Mouse (Mus musculus) midbrain, embryonic 16.5 days (tissue): ENCODE measurements at regions not wholly inside any gene's neighbourhood (a gene's known extent, or its start where the extent isn't known, plus 50 kb on each side); places are given as distances from the start of the nearest gene placed in this dataset.

Experiments used
- ATAC-seq: fragments of 200-750 bp; cut with Nextera tagmentation; 2 replicates; pipeline ENCODE4 v1.8.0; 2017; ENCODE audit warnings: moderate TSS enrichment
- H3K27ac ChIP-seq: fragments of 300-500 bp; sonication (generic); 2 replicates; pipeline ENCODE4 v1.5.1; 2014; ENCODE audit warnings: mild to moderate bottlenecking, low read length, mixed read lengths
- H3K27me3 ChIP-seq: fragments of 300-500 bp; sonication (generic); 2 replicates; pipeline ENCODE4 v1.6.1; 2014; ENCODE audit warnings: low read depth, low read length, mixed read lengths; ENCODE audit not compliant: control insufficient read depth, insufficient read depth
- H3K36me3 ChIP-seq: fragments of 300-500 bp; sonication (generic); 2 replicates; pipeline ENCODE4 v1.6.1; 2014; ENCODE audit warnings: mild to moderate bottlenecking, low read length, moderate library complexity, mixed read lengths; ENCODE audit not compliant: control insufficient read depth, insufficient read depth
- H3K4me1 ChIP-seq: fragments of 300-500 bp; sonication (generic); 2 replicates; pipeline ENCODE4 v1.6.1; 2014; ENCODE audit warnings: mild to moderate bottlenecking, low read length, mixed read lengths; ENCODE audit not compliant: control insufficient read depth, insufficient read depth
- H3K4me2 ChIP-seq: fragments of 300-500 bp; sonication (generic); 2 replicates; pipeline ENCODE4 v1.6.1; 2014; ENCODE audit warnings: mild to moderate bottlenecking, low read length, mixed read lengths
- H3K4me3 ChIP-seq: fragments of 300-500 bp; sonication (generic); 2 replicates; pipeline ENCODE4 v1.5.1; 2014; ENCODE audit warnings: low read depth, mild to moderate bottlenecking, low read length, moderate library complexity, mixed read lengths
- H3K9ac ChIP-seq: fragments of 300-500 bp; sonication (generic); 2 replicates; pipeline ENCODE4 v1.6.1; 2014; ENCODE audit warnings: low read depth, low read length, mixed read lengths
- H3K9me3 ChIP-seq: fragments of 300-500 bp; sonication (generic); replicated peaks from 2 replicates; pipeline ENCODE4 v1.6.1; 2014; ENCODE audit warnings: mild to moderate bottlenecking, low read length, mixed read lengths; ENCODE audit not compliant: control insufficient read depth, poor library complexity, severe bottlenecking
- WGBS: fragments of 180-500 bp; shearing (Covaris S2); extraction: QIAGEN DNeasy Blood & Tissue Kit; methylation state at CpG from one replicate; pipeline ENCODE4 v1.1.7; 2014; 5-methylcytosine and 5-hydroxymethylcytosine counted together

DNA sequence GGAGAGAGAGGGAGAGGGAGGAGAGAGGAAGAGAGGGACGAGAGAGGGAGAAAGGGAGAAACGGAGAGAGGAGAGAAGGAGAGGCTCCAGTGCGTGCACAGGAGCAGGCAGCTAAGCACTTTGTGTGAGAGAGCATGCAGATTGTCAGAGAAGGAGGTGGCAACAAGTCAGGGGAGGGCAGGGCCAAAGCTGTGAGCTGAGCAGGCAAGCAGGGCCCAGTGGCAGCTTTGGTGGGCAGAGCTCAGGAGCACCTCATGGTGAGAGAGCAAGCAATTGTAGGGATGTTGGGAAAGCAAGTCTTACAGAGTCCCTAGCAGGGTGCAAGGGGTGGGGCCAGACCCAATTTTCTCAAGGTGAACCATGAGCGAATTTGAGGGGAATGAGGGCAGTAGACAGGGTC, 234.3 kb upstream of the Hey2 start:
- Histone ChIP-seq H3K4me2 (no peak overlapping the region), H3K9me3 (no peaks in the 10 kb centered on the region), H3K9ac (no peak overlapping the region), H3K36me3 (no peaks in the 10 kb centered on the region), H3K27ac (no peak overlapping the region), H3K4me3 (no peak overlapping the region), H3K4me1 (no peaks in the 10 kb centered on the region), H3K27me3 (no peaks in the 10 kb centered on the region)
- 22% methylated on average over 4 of the region's 4 CpGs for WGBS
- ATAC-seq = no peak

DNA sequence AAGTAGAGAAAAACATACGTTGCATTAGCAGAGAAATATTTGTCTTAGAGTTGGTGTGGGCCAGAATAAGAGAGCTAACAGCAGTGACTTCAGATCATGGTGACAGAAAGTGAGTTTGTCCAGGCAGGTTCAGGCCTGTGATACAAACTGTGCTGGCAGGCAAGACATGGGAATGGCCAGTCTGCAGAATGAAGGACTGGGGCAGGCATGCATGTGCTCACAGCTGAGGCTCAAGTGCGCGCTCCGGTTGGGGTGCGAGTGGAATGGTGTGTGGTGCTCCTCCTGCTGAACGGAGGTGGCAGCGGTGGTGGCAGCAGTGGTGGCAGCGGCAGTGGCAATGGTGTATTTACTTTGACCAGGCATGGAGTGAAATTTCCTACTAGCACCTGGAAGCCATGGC, 233.8 kb upstream of the Hey2 start:
- WGBS = 66% methylated on average over 8 of the region's 8 CpGs
- no peak overlapping the region for H3K4me2 ChIP-seq
- no peaks in the 10 kb centered on the region for H3K4me1 ChIP-seq
- no peak overlapping the region for H3K9ac ChIP-seq
- H3K4me3 ChIP-seq = no peak overlapping the region
- no peak for ATAC-seq
- no peaks in the 10 kb centered on the region for H3K27me3 ChIP-seq
- H3K27ac ChIP-seq = no peak overlapping the region
- no peaks in the 10 kb centered on the region for H3K36me3 ChIP-seq
- no peaks in the 10 kb centered on the region for H3K9me3 ChIP-seq

GRCm38 (mm10) chr10:31074004-31074645, 231.5 kb upstream of the Hey2 start:
- no peak for ATAC-seq
- H3K27me3 ChIP-seq = no peaks in the 10 kb centered on the region
- no peaks in the 10 kb centered on the region for H3K9me3 ChIP-seq
- 70% methylated on average over 4 of the region's 4 CpGs for WGBS
- H3K27ac ChIP-seq = no peak overlapping the region
- H3K4me3 ChIP-seq = no peak overlapping the region
- H3K36me3 ChIP-seq = no peaks in the 10 kb centered on the region
- no peak overlapping the region for H3K4me2 ChIP-seq
- H3K9ac ChIP-seq = no peak overlapping the region
- H3K4me1 ChIP-seq = no peaks in the 10 kb centered on the region

GRCm38 (mm10) chr10:31068668-31069223, 226.1 kb upstream of the Hey2 start:
- H3K4me1 ChIP-seq = no peaks in the 10 kb centered on the region
- no peak overlapping the region for H3K27ac ChIP-seq
- H3K9me3 ChIP-seq = no peaks in the 10 kb centered on the region
- H3K4me3 ChIP-seq = no peak overlapping the region
- ATAC-seq = no peak
- H3K27me3 ChIP-seq = no peaks in the 10 kb centered on the region
- no peak overlapping the region for H3K4me2 ChIP-seq
- H3K9ac ChIP-seq = no peak overlapping the region
- H3K36me3 ChIP-seq = no peaks in the 10 kb centered on the region

DNA sequence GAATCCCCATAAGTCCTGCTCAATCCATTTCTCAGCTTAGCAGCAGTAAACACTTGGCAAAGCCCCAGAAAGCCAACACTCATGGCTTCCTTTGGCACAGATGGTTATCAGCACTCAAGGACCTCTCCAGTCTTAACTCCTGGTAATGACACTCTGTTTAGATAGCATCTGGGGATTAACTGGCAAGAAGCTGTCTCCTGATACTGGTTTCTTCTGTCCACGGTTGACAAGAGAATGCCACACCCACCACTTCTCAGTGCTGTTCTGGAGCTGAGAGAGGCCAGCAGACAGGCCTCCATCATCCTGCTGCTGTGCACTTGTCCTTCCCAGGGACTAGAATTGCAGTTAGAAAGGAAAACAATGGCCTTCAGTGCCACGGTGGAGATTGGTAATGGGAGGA, 220.1 kb upstream of the Hey2 start:
- WGBS = 40% methylated on average over 2 of the region's 2 CpGs
- H3K4me3 ChIP-seq = no peak overlapping the region
- no peak for ATAC-seq
- no peak overlapping the region for H3K4me2 ChIP-seq
- no peaks in the 10 kb centered on the region for H3K27me3 ChIP-seq
- no peaks in the 10 kb centered on the region for H3K9me3 ChIP-seq
- no peaks in the 10 kb centered on the region for H3K36me3 ChIP-seq
- H3K9ac ChIP-seq = no peak overlapping the region
- no peak overlapping the region for H3K27ac ChIP-seq
- no peaks in the 10 kb centered on the region for H3K4me1 ChIP-seq

DNA sequence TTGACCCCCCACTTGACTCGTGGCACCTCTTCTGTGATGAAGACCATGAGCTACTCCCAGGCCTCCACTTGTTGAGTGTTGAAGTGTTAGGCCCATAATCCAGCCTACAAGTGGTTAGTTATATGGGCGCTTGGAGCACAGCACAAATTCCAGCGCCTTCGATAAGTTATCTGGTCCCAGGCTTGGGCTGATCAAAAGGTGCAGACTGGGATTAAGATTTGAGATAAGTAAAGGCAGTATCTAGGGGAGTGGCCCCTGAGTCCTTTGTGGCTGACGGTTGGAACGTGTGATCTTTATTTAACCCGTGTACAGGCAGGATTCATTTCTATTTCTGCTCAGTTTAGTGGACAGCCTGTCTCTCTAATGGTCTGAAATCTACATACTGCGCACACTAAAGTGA, 210.7 kb upstream of the Hey2 start:
- WGBS = 87% methylated on average over 8 of the region's 8 CpGs
- no peak for ATAC-seq
- no peaks in the 10 kb centered on the region for H3K36me3 ChIP-seq

GRCm38 (mm10) chr10:31051222-31051621, 208.6 kb upstream of the Hey2 start:
- Histone ChIP-seq H3K4me1 (no peaks in the 10 kb centered on the region), H3K36me3 (no peaks in the 10 kb centered on the region), H3K9ac (no peak overlapping the region), H3K27me3 (no peaks in the 10 kb centered on the region), H3K4me2 (no peak overlapping the region), H3K27ac (no peak overlapping the region), H3K9me3 (no peaks in the 10 kb centered on the region), H3K4me3 (no peak overlapping the region)
- 90% methylated on average over 1 of the region's 1 CpGs for WGBS
- no peak for ATAC-seq

More for the DNA sequence above, 210.7 kb upstream of the Hey2 start:
- H3K9ac ChIP-seq = no peak overlapping the region
- no peak overlapping the region for H3K4me2 ChIP-seq
- H3K9me3 ChIP-seq = no peaks in the 10 kb centered on the region
- no peak overlapping the region for H3K27ac ChIP-seq
- no peak overlapping the region for H3K4me3 ChIP-seq
- H3K27me3 ChIP-seq = no peaks in the 10 kb centered on the region
- H3K4me1 ChIP-seq = no peaks in the 10 kb centered on the region

DNA sequence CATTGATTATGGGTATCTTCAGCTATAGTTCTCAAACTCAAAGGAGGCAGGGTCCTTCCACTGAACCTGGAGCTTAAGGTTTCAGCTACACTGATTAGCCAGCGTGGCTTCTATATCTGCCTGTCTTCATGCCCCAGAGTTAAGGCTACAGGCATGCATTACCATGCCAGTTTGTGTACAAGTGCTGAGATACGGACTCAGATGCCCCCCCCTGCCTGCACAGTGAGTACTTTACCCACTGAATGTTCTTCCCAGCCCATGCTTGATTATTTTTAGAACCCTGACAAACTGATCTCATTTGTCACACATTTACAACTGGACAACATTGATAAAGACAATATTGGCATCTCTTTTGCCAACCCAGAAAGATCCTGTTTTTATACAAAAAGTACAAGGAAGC, 206.8 kb upstream of the Hey2 start:
- Histone ChIP-seq H3K4me3 (no peak overlapping the region), H3K4me1 (no peaks in the 10 kb centered on the region), H3K9ac (no peak overlapping the region), H3K36me3 (no peaks in the 10 kb centered on the region), H3K27me3 (no peaks in the 10 kb centered on the region), H3K4me2 (no peak overlapping the region), H3K9me3 (no peaks in the 10 kb centered on the region), H3K27ac (no peak overlapping the region)
- 80% methylated on average over 2 of the region's 2 CpGs for WGBS
- ATAC-seq = no peak

DNA sequence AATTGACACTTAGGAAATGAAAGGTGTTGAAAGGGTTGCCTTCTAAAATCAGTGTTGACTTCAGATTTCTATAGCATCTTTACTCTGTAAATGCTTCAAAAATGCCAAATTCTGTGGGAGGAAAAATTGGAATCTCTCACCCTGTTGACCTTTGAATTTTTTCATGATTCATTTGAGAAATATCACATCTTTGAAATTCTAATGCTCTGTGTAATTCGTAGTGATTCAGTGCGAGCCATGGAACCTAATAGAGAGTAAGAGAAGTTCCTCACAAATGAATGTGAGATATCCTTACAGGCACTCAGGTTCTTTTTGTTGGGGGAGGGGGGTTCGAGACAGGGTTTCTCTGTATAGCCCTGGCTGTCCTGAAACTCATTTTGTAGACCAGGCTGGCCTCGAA, 193.0 kb upstream of the Hey2 start:
- H3K4me2 ChIP-seq = no peak overlapping the region
- no peak for ATAC-seq
- no peak overlapping the region for H3K27ac ChIP-seq
- H3K4me1 ChIP-seq = no peaks in the 10 kb centered on the region
- H3K36me3 ChIP-seq = no peaks in the 10 kb centered on the region
- no peaks in the 10 kb centered on the region for H3K9me3 ChIP-seq
- no peak overlapping the region for H3K9ac ChIP-seq
- H3K4me3 ChIP-seq = no peak overlapping the region
- no peaks in the 10 kb centered on the region for H3K27me3 ChIP-seq
- WGBS = 85% methylated on average over 4 of the region's 4 CpGs
